Mouse (Mus musculus): ENCODE measurements around the gene Mboat2.

DNA sequence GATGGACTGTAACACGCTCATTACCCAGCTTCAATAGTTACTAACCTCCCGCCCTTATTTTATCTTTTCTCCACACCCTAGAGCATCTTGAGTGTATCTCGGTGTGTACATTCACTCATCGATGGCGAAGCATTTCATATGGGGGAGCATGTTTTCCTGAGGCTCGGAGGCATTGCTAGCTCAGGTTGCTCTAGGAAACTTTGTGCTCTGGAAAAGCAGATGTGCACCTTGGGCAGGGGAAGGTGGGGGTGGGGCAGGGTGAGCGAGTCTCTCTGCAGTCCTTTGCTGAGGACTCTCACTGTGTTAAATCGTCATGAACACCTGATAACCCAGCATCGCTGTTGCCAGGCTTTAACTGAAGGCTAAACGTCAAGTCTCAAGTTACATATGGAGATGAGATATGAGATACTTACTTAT, 48.9 kb downstream of the Mboat2 start:
- TF ChIP-seq CTCF (IDR thresholded peaks at IDR 0.05; ENCODE audit: borderline replicate concordance, insufficient read depth, low read depth, low read length), result no peak
- TF ChIP-seq POLR2A (IDR thresholded peaks at IDR 0.05; ENCODE audit: borderline replicate concordance, insufficient read depth, low read length), result no peak

Data from cerebellum, adult 2 months (tissue).